In genomic region chr8:12991411-12991810, GRCm38 (mm10) we compare ENCODE assay signal across 26 mouse cellular contexts. TPM values are rescaled to one million over a fixed set of nuclear protein-coding genes. Genes with fewer than 3 reads are reported as not detected.
"Had no signal": no experiment of that assay in that cellular context is flagged by ENCODE, and none has a peak within 500 bp of the region (broad histone marks: within the 10 kb centered on the region; RNA-seq: fewer than 3 reads in every experiment).

No protein-coding gene starts in this region.

- H3K27ac ChIP-seq: intestine, embryonic 15.5 days; kidney, embryonic 15.5 days; limb, embryonic 13.5 days; liver, embryonic 13.5 days; midbrain, embryonic 12.5 days; stomach, embryonic 15.5 days had no signal

- H3K27me3 ChIP-seq: intestine, embryonic 15.5 days; kidney, embryonic 15.5 days; limb, embryonic 13.5 days; liver, embryonic 13.5 days; midbrain, embryonic 12.5 days; stomach, embryonic 15.5 days had no signal

- H3K4me3 ChIP-seq: intestine, embryonic 15.5 days; kidney, embryonic 15.5 days; limb, embryonic 13.5 days; liver, embryonic 13.5 days; midbrain, embryonic 12.5 days; stomach, embryonic 15.5 days had no signal

- ATAC-seq: intestine, embryonic 15.5 days; midbrain, embryonic 16.5 days had no signal

- H3K4me1 ChIP-seq: intestine, embryonic 15.5 days; liver, embryonic 13.5 days; midbrain, embryonic 12.5 days; stomach, embryonic 15.5 days had no signal

- H3K4me2 ChIP-seq: intestine, embryonic 15.5 days; kidney, embryonic 15.5 days; limb, embryonic 13.5 days; liver, embryonic 13.5 days; midbrain, embryonic 12.5 days; stomach, embryonic 15.5 days had no signal

- H3K36me3 ChIP-seq: intestine, embryonic 15.5 days; liver, embryonic 13.5 days; stomach, embryonic 15.5 days had no signal

- H3K9me3 ChIP-seq: intestine, embryonic 15.5 days; kidney, embryonic 15.5 days; limb, embryonic 13.5 days; liver, embryonic 13.5 days; midbrain, embryonic 12.5 days; stomach, embryonic 15.5 days had no signal

- DNase-seq: kidney, adult 11 months; kidney, adult 8-10 months; kidney, postnatal 10 days; kidney, postnatal 36 days; left cerebral cortex, postnatal 4 days; liver, embryonic 13.5 days; lung, adult 2 months; lung, postnatal 14 days; lung, postnatal 4 days; right cerebral cortex, postnatal 25 days; spleen, adult 18-20 months; thymus, postnatal 25 days had no signal

- H3K9ac ChIP-seq: intestine, embryonic 15.5 days; kidney, embryonic 15.5 days; limb, embryonic 13.5 days; liver, embryonic 13.5 days; midbrain, embryonic 12.5 days; stomach, embryonic 15.5 days had no signal

RNA-seq across cellular contexts. Expression of gene F7, which starts 34.4 kb away (rescaled TPM):
- total RNA-seq: layer of hippocampus, postnatal 25 days; left cerebral cortex, postnatal 10 days; megakaryocyte-erythroid progenitor cell, adult 5-6 weeks; monocyte, adult 5-6 weeks had no signal
- polyA plus RNA-seq: limb, embryonic 13.5 days; midbrain, embryonic 16.5 days; neural tube, embryonic 11.5 days; neural tube, embryonic 14.5 days; thymus, postnatal 0 days had no signal

RNA-seq across cellular contexts. Expression of gene F10, which starts 45.7 kb away (rescaled TPM):
- total RNA-seq: layer of hippocampus, postnatal 25 days; left cerebral cortex, adult 18-20 months had no signal
- polyA plus RNA-seq: neural tube, embryonic 14.5 days had no signal
